Mouse (Mus musculus): ENCODE measurements around the gene Cryzl2. TPM values are rescaled to one million over a fixed set of nuclear protein-coding genes. Genes with fewer than 3 reads are reported as not detected.

Cryzl2 gene
- polyA plus RNA-seq, 1 experiment from 2014 or later: 6.4 TPM

DNA sequence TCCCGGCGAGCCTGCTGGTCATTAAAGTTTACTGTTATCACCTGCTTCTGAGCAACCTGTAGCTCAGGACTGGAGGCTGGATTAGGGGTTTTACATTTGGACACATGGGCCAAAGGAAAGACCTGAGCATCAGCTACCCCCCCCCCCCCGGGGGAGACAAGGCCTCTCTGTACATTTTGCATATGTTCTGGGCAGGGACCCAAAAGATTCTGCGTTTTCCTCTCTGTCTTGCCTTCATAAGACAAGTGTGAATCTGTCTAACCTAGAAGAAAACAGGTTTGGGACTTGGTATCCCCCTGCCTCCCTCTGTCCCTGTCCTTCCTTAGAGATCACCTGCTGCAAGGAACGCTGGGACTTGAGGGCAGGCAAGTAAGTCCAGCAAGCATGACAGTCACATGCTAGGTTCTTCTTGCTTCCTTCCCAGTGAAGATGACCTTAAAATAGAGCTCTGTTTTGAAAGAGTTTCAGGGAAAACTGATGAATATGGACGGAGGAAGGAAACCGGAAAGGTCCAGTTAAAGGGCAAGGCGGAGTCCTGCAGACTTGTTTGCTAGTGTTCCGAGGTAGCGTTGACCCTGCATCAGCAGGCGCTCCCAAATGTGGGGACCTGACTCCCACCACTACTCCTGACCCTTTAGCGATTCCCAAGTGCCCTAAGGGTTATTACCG, 13.6 kb upstream of the Cryzl2 start:
- Histone ChIP-seq H3K27ac (no peak overlapping the region), H3K4me2 (replicated peaks) (no peak overlapping the region), H3K36me3 (no peaks in the 10 kb centered on the region), H3K9me3 (no peaks in the 10 kb centered on the region), H3K4me3 (no peak overlapping the region), H3K27me3 (peaks cover 39% of the 10 kb centered on the region), H3K9ac (no peak overlapping the region), H3K4me1 (peaks cover 26% of the 10 kb centered on the region)
- 54% methylated on average over 13 of the region's 13 CpGs for WGBS
- ATAC-seq (ENCODE audit: low FRiP score, low read depth): no peak

DNA sequence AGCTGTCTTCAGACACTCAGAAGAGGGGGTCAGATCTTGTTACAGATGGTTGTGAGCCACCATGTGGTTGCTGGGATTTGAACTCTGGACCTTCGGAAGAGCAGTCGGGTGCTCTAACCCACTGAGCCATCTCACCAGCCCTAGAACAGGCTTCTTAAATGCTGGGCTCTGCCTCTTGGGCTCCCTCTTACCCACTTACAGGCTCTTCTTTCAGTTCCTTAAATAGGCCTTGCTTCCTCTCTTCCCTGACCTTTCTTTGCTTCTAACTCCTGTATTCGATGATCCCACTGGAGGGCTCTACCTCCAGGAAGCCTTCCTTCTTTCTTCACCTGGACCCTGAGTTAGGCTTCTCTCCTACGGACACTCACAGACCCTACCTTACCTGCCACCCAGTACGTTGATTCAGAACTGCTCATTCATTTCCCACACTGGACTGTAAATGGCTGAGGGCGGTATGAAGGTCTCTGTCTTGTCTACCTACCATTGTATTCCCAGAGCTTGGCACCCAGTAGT, 12.9 kb upstream of the Cryzl2 start:
- Histone ChIP-seq H3K9me3 (no peaks in the 10 kb centered on the region), H3K36me3 (no peaks in the 10 kb centered on the region), H3K27me3 (peaks cover 42% of the 10 kb centered on the region), H3K4me1 (peaks cover 30% of the 10 kb centered on the region), H3K27ac (no peak overlapping the region), H3K9ac (no peak overlapping the region), H3K4me3 (no peak overlapping the region), H3K4me2 (replicated peaks) (no peak overlapping the region)
- ATAC-seq (ENCODE audit: low FRiP score, low read depth): no peak
- 95% methylated on average over 6 of the region's 6 CpGs for WGBS

- Histone ChIP-seq H3K4me3 (no peak overlapping the region), H3K27me3 (peaks cover 44% of the 10 kb centered on the region), H3K27ac (no peak overlapping the region), H3K4me2 (replicated peaks) (no peak overlapping the region), H3K4me1 (peaks cover 30% of the 10 kb centered on the region), H3K36me3 (no peaks in the 10 kb centered on the region), H3K9me3 (no peaks in the 10 kb centered on the region), H3K9ac (no peak overlapping the region)
- ATAC-seq (ENCODE audit: low FRiP score, low read depth): no peak
- WGBS: 71% methylated on average over 7 of the region's 7 CpGs
Observed at GRCm38 (mm10) chr1:157446325-157446724, 12.1 kb upstream of the Cryzl2 start.

- Histone ChIP-seq H3K27me3 (peaks cover 42% of the 10 kb centered on the region), H3K9ac (no peak overlapping the region), H3K4me1 (peaks cover 30% of the 10 kb centered on the region), H3K4me2 (replicated peaks) (no peak overlapping the region), H3K9me3 (no peaks in the 10 kb centered on the region), H3K36me3 (no peaks in the 10 kb centered on the region), H3K4me3 (no peak overlapping the region), H3K27ac (no peak overlapping the region)
- ATAC-seq (ENCODE audit: low FRiP score, low read depth): no peak
- 83% methylated on average over 4 of the region's 4 CpGs for WGBS
Observed at GRCm38 (mm10) chr1:157447142-157447541, 11.2 kb upstream of the Cryzl2 start.

- Histone ChIP-seq H3K27me3 (peaks cover 35% of the 10 kb centered on the region), H3K36me3 (no peaks in the 10 kb centered on the region), H3K27ac (no peak overlapping the region), H3K4me3 (no peak overlapping the region), H3K9me3 (no peaks in the 10 kb centered on the region), H3K9ac (no peak overlapping the region), H3K4me1 (peaks cover 30% of the 10 kb centered on the region), H3K4me2 (replicated peaks) (no peak overlapping the region)
- no peak for ATAC-seq (ENCODE audit: low FRiP score, low read depth)
- 18% methylated on average over 7 of the region's 7 CpGs for WGBS
Observed at GRCm38 (mm10) chr1:157448164-157448804, 10.1 kb upstream of the Cryzl2 start.

DNA sequence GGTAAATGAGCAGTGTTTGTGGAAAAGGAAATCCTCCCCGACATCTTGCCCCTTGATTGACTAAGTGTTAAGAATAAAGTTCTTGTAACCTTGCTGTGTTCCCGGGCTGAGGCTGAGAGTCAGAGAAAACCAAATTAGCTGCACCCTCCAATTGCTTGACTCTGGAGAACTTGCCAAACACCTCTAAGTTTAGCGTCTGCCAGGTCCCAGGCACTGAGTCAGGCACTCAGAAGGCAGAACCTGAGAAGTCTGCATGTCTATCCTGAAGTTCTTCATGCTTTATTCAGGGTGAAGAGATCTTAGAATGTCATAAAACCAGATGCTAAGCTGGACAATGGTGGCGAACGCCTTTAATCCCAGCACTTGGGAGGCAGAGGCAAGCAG, 9.6 kb upstream of the Cryzl2 start:
- Histone ChIP-seq H3K4me1 (peaks cover 27% of the 10 kb centered on the region), H3K27me3 (peaks cover 31% of the 10 kb centered on the region), H3K9ac (no peak overlapping the region), H3K27ac (no peak overlapping the region; the same call in 1 of the 2 replicates), H3K4me2 (replicated peaks) (no peak overlapping the region), H3K4me3 (no peak overlapping the region), H3K9me3 (no peaks in the 10 kb centered on the region), H3K36me3 (no peaks in the 10 kb centered on the region)
- 49% methylated on average over 5 of the region's 5 CpGs for WGBS
- ATAC-seq (ENCODE audit: low FRiP score, low read depth): no peak

GRCm38 (mm10) chr1:157449532-157449931, 8.8 kb upstream of the Cryzl2 start:
- no peak overlapping the region for H3K27ac ChIP-seq
- H3K4me1 ChIP-seq: peaks cover 21% of the 10 kb centered on the region
- no peak for ATAC-seq (ENCODE audit: low FRiP score, low read depth)
- WGBS: 4% methylated on average over 10 of the region's 10 CpGs
- H3K4me2 ChIP-seq (replicated peaks): peak overlapping the region; percentile 58
- no peaks in the 10 kb centered on the region for H3K36me3 ChIP-seq
- H3K9ac ChIP-seq: 0 out of 2 replicates have a peak overlapping the region, but pooled peaks have one; percentile 21
- H3K4me3 ChIP-seq: peak overlapping the region; percentile 20
- H3K27me3 ChIP-seq: peaks cover 31% of the 10 kb centered on the region
- H3K9me3 ChIP-seq: no peaks in the 10 kb centered on the region

DNA sequence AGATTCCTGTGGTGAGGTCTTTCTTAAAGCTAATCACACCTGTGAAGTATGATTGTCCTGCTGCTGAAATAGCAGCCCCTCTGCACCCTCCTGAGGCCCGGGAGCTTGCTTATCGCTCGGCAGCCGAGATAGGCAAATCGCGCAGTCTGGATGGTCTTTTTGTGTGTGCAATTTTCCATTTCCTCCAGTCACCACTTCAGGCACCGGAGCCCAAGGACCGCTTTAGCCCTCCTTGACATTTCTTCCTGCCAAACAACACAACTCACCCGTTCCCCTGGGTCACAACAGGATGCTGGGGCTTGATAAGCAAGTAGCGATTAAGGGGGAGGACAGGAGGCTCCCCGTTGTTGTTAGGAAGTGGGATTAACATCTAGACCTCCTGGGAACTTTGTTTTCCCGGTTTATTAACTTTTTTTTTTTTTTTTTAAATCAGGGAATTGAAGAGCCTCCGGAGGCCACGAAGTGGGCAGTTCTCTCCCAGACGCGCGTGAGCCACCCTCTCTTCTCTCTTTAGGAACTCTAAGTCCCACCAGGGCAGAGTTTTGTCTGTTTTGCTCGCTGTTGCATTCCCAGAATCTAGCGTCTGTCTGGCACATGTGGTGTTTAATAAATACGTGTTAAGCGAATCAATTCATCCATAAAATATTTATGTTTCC, 8.3 kb upstream of the Cryzl2 start:
- Histone ChIP-seq H3K4me3 (peak overlapping the region; percentile 20), H3K27ac (no peak overlapping the region), H3K36me3 (no peaks in the 10 kb centered on the region), H3K4me1 (peaks cover 19% of the 10 kb centered on the region), H3K9me3 (no peaks in the 10 kb centered on the region), H3K4me2 (replicated peaks) (peak overlapping the region; percentile 58), H3K9ac (0 out of 2 replicates have a peak overlapping the region, but pooled peaks have one; percentile 21), H3K27me3 (peaks cover 31% of the 10 kb centered on the region)
- WGBS: 6% methylated on average over 21 of the region's 21 CpGs
- no peak for ATAC-seq (ENCODE audit: low FRiP score, low read depth)

- Histone ChIP-seq H3K36me3 (no peaks in the 10 kb centered on the region), H3K9me3 (no peaks in the 10 kb centered on the region), H3K9ac (no peak overlapping the region), H3K27me3 (peaks cover 28% of the 10 kb centered on the region), H3K4me2 (replicated peaks) (no peak overlapping the region), H3K4me3 (no peak overlapping the region), H3K27ac (no peak overlapping the region), H3K4me1 (peaks cover 19% of the 10 kb centered on the region)
- ATAC-seq (ENCODE audit: low FRiP score, low read depth): no peak
- 80% methylated on average over 3 of the region's 3 CpGs for WGBS
Observed at GRCm38 (mm10) chr1:157452284-157452683, 6.1 kb upstream of the Cryzl2 start.

DNA sequence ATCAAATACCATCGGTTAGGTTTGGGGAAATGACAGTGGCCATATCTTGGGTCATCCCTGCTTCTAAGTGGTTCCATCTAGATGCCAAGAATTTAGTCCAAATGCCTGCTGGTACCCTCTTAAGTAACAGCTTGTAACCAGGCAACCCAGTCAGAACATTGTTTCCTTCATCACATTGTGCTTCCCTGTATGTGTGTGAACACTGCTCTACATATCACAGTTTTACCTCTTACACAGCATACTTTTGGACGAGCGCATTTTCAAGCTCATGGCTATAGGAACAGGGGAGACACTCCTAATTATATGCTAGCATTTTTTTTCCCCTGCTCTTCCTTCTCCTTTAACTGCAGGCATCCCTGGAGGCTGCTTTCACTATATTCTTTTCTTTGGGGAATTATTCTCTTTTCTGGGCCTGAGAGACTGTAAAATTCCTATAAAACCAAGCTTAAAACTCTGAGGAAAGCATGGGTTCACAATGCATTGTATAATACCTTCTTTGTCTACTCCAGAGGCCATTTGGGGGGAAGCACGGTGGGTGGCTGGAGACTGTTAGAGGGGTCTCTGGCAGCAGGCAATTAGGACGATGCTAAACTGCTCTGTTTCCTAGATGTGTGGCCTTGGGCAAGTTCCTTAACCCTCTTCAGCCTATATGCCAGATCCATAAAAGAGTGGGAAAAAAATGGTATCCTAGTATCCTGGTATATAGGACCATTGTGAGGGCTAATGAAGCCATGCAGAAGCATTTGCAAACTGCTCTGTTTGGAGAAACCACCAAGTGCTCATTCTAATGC, 5.4 kb upstream of the Cryzl2 start:
- WGBS: 44% methylated on average over 5 of the region's 5 CpGs
- Histone ChIP-seq H3K4me1 (peaks cover 19% of the 10 kb centered on the region), H3K36me3 (no peaks in the 10 kb centered on the region), H3K27me3 (peaks cover 24% of the 10 kb centered on the region), H3K9me3 (no peaks in the 10 kb centered on the region), H3K4me3 (no peak overlapping the region), H3K4me2 (replicated peaks) (no peak overlapping the region), H3K9ac (no peak overlapping the region), H3K27ac (no peak overlapping the region)
- ATAC-seq (ENCODE audit: low FRiP score, low read depth): no peak

- no peak for ATAC-seq (ENCODE audit: low FRiP score, low read depth)
- WGBS: 80% methylated on average over 6 of the region's 6 CpGs
- Histone ChIP-seq H3K36me3 (no peaks in the 10 kb centered on the region), H3K4me1 (peaks cover 22% of the 10 kb centered on the region), H3K4me2 (replicated peaks) (no peak overlapping the region), H3K4me3 (no peak overlapping the region), H3K27me3 (peaks cover 10% of the 10 kb centered on the region), H3K27ac (no peak overlapping the region), H3K9ac (no peak overlapping the region), H3K9me3 (no peaks in the 10 kb centered on the region)
Observed at GRCm38 (mm10) chr1:157454876-157455275, 3.5 kb upstream of the Cryzl2 start.

Data from limb, embryonic 13.5 days (tissue).